Mouse (Mus musculus): Measurements from ENCODE around the gene Ccdc183.

GRCm38 (mm10) chr2:25580621-25581101 is 36.8 kb downstream of the Ccdc183 start:
- TF ChIP-seq CTCF (IDR thresholded peaks at IDR 0.05; ENCODE audit: low read depth, low read length), result no peak
- no peak for TF ChIP-seq GATA1 (IDR thresholded peaks at IDR 0.05; ENCODE audit: borderline replicate concordance, low read length)
- no peak for TF ChIP-seq POLR2AphosphoS5 (IDR thresholded peaks at IDR 0.05; ENCODE audit: insufficient replicate concordance, low read depth, low read length)
- no peak for TF ChIP-seq TAL1 (conservative IDR thresholded peaks at IDR 0.05; ENCODE audit: low read depth, low read length)
